Mouse (Mus musculus): ENCODE results near the gene Atp2c2.

- TF ChIP-seq CEBPB (IDR thresholded peaks at IDR 0.05; ENCODE audit: insufficient read depth, poor library complexity, severe bottlenecking) (no peak), POLR2A (IDR thresholded peaks at IDR 0.05; ENCODE audit: insufficient read length, low read depth) (no peak), USF1 (IDR thresholded peaks at IDR 0.05; ENCODE audit: low read depth) (no peak), MAX (IDR thresholded peaks at IDR 0.05; ENCODE audit: low read depth) (no peak), E2F4 (IDR thresholded peaks at IDR 0.05; ENCODE audit: insufficient read depth) (no peak), TCF12 (IDR thresholded peaks at IDR 0.05; ENCODE audit: insufficient read depth, poor library complexity, severe bottlenecking) (no peak), MYOD1 (IDR thresholded peaks at IDR 0.05; ENCODE audit: control insufficient read depth in 1 of 3, insufficient read length in 2 of 3, low read depth in 2 of 3) (no peak), POLR2AphosphoS2 (IDR thresholded peaks at IDR 0.05; ENCODE audit: insufficient read length, low read depth) (no peak)
Measured at GRCm38 (mm10) chr8:119722348-119722747, 22.5 kb downstream of the Atp2c2 start.

All from myocyte (in vitro differentiated cells).